Mouse (Mus musculus): ENCODE measurements around the gene Srxn1. TPM values are rescaled to one million over a fixed set of nuclear protein-coding genes. Genes with fewer than 3 reads are reported as not detected.

The Srxn1 gene
- total and polyA plus RNA-seq, 2 experiments from 2014 or later = 24.5 to 24.8 TPM

DNA sequence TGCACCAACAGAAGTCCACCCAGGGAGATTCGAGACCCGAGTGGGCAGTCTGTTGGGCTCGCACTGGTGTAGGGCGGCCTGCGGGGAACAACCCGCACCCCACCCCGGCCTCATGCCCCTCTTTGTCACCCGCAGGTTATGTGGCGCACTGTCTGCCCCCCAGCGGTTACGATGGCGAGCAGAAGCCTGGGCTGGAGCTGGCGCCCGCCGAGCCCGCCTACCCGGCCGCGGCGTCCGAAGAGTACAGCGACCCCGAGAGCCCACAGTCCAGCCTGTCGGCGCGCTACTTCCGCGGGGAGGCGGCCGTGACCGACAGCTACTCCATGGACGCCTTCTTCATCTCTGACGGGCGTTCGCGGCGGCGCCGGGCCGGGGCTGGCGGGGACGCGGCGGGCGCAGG is 12.4 kb upstream of the Srxn1 start:
- H3K4me1 ChIP-seq (ENCODE audit: insufficient read depth, low read length) = peaks cover 3% of the 10 kb centered on the region; the same call in 1 of the 2 replicates
- WGBS = 8% methylated on average over 40 of the region's 45 CpGs
- H3K27ac ChIP-seq (ENCODE audit: low read depth, low read length) = no peak overlapping the region
- peak overlapping the region; percentile 43 for H3K4me2 ChIP-seq (ENCODE audit: low read depth, low read length, poor library complexity, severe bottlenecking)
- no peak for DNase-seq (ENCODE audit: low spot score)
- H3K9ac ChIP-seq (replicated peaks; ENCODE audit: low read length, poor library complexity, severe bottlenecking) = no peak overlapping the region; the same call in 1 of the 2 replicates
- peak; percentile 5; the same call in 1 of the 2 replicates for ATAC-seq (ENCODE audit: low FRiP score)
- H3K4me3 ChIP-seq (ENCODE audit: low read depth, low read length) = peak overlapping the region; percentile 33; the same call in 1 of the 2 replicates
- H3K36me3 ChIP-seq (ENCODE audit: insufficient read depth, low read length) = no peaks in the 10 kb centered on the region
- peak; percentile 36 for TF ChIP-seq CTCF (IDR thresholded peaks at IDR 0.05)
- no peaks in the 10 kb centered on the region for H3K27me3 ChIP-seq (ENCODE audit: insufficient read depth, low read length)
- no peaks in the 10 kb centered on the region for H3K9me3 ChIP-seq (ENCODE audit: low read length)

GRCm38 (mm10) chr2:152093356-152093792 is 11.9 kb upstream of the Srxn1 start:
- peak overlapping the region; percentile 33 for H3K4me3 ChIP-seq (ENCODE audit: low read depth, low read length)
- no peak for TF ChIP-seq CTCF (IDR thresholded peaks at IDR 0.05)
- WGBS = 2% methylated on average over 50 of the region's 60 CpGs
- H3K9ac ChIP-seq (replicated peaks; ENCODE audit: low read length, poor library complexity, severe bottlenecking) = no peak overlapping the region; the same call in 1 of the 2 replicates
- no peak for DNase-seq (ENCODE audit: low spot score)
- peak; percentile 45 for ATAC-seq (ENCODE audit: low FRiP score)
- H3K4me1 ChIP-seq (ENCODE audit: insufficient read depth, low read length) = peaks cover 3% of the 10 kb centered on the region; the same call in 1 of the 2 replicates
- H3K27me3 ChIP-seq (ENCODE audit: insufficient read depth, low read length) = no peaks in the 10 kb centered on the region
- no peaks in the 10 kb centered on the region for H3K36me3 ChIP-seq (ENCODE audit: insufficient read depth, low read length)
- no peaks in the 10 kb centered on the region for H3K9me3 ChIP-seq (ENCODE audit: low read length)
- H3K4me2 ChIP-seq (ENCODE audit: low read depth, low read length, poor library complexity, severe bottlenecking) = peak overlapping the region; percentile 43
- H3K27ac ChIP-seq (ENCODE audit: low read depth, low read length) = 0 out of 2 replicates have a peak overlapping the region, but pooled peaks have one; percentile 26

- no peak for DNase-seq (ENCODE audit: low spot score)
- H3K27me3 ChIP-seq (ENCODE audit: insufficient read depth, low read length) = no peaks in the 10 kb centered on the region
- H3K9ac ChIP-seq (replicated peaks; ENCODE audit: low read length, poor library complexity, severe bottlenecking) = no peak overlapping the region
- H3K27ac ChIP-seq (ENCODE audit: low read depth, low read length) = no peak overlapping the region
- H3K9me3 ChIP-seq (ENCODE audit: low read length) = no peaks in the 10 kb centered on the region
- no peak for ATAC-seq (ENCODE audit: low FRiP score)
- no peak for TF ChIP-seq CTCF (IDR thresholded peaks at IDR 0.05)
- 16% methylated on average over 29 of the region's 29 CpGs for WGBS
- H3K4me1 ChIP-seq (ENCODE audit: insufficient read depth, low read length) = peaks cover 3% of the 10 kb centered on the region; the same call in 1 of the 2 replicates
- H3K4me3 ChIP-seq (ENCODE audit: low read depth, low read length) = no peak overlapping the region
- peak overlapping the region; percentile 12; the same call in 1 of the 2 replicates for H3K4me2 ChIP-seq (ENCODE audit: low read depth, low read length, poor library complexity, severe bottlenecking)
- no peaks in the 10 kb centered on the region for H3K36me3 ChIP-seq (ENCODE audit: insufficient read depth, low read length)
Observed at GRCm38 (mm10) chr2:152094856-152095545, 10.3 kb upstream of the Srxn1 start.

DNA sequence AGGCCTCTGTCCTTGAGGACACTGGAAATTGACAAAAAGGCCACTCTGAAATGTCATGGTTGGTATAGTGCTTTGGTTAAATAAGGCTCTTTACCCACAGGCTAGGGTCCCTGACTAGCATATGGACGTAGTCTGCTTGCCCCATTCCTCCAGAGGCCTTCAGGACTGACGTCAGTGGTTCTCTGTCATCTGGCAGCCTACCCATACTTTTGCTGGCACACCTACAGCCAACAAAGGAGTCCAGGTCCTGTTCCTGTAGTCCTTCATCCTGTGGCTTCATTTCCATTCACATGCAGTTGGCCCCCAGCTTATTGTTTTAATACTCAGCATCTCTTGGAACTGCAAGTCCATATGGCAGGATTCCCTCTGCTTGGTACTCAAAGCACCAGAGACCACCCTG is 8.4 kb upstream of the Srxn1 start:
- peaks cover 3% of the 10 kb centered on the region; the same call in 1 of the 2 replicates for H3K4me1 ChIP-seq (ENCODE audit: insufficient read depth, low read length)
- H3K4me3 ChIP-seq (ENCODE audit: low read depth, low read length) = no peak overlapping the region
- no peaks in the 10 kb centered on the region for H3K9me3 ChIP-seq (ENCODE audit: low read length)
- ATAC-seq (ENCODE audit: low FRiP score) = no peak
- TF ChIP-seq CTCF (IDR thresholded peaks at IDR 0.05) = no peak
- H3K4me2 ChIP-seq (ENCODE audit: low read depth, low read length, poor library complexity, severe bottlenecking) = no peak overlapping the region
- no peaks in the 10 kb centered on the region for H3K36me3 ChIP-seq (ENCODE audit: insufficient read depth, low read length)
- no peak overlapping the region for H3K9ac ChIP-seq (replicated peaks; ENCODE audit: low read length, poor library complexity, severe bottlenecking)
- no peak overlapping the region for H3K27ac ChIP-seq (ENCODE audit: low read depth, low read length)
- DNase-seq (ENCODE audit: low spot score) = no peak
- H3K27me3 ChIP-seq (ENCODE audit: insufficient read depth, low read length) = no peaks in the 10 kb centered on the region
- WGBS = 42% methylated on average over 2 of the region's 2 CpGs

DNA sequence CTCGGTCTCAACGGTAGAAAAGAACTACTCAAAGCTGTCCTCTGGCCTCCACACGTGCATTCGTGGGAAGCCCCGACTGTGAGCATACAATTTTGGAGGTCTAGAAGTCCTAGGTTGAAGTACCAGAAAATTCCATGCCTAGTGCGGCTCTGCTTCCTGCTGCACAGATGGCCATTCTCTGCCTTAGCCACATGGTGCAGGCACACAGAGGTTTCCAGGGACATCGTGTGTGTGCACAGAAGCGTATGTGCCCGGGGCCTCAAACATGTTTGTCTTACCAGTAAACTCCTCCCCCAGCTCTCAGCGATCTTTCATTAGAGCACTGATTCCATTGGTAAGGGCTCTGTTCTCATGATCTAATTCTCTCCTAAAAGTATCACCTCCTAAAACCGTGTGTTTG is 7.4 kb upstream of the Srxn1 start:
- no peak overlapping the region for H3K9ac ChIP-seq (replicated peaks; ENCODE audit: low read length, poor library complexity, severe bottlenecking)
- TF ChIP-seq CTCF (IDR thresholded peaks at IDR 0.05) = no peak
- no peaks in the 10 kb centered on the region for H3K27me3 ChIP-seq (ENCODE audit: insufficient read depth, low read length)
- peaks cover 3% of the 10 kb centered on the region; the same call in 1 of the 2 replicates for H3K4me1 ChIP-seq (ENCODE audit: insufficient read depth, low read length)
- WGBS = 67% methylated on average over 11 of the region's 11 CpGs
- H3K9me3 ChIP-seq (ENCODE audit: low read length) = no peaks in the 10 kb centered on the region
- DNase-seq (ENCODE audit: low spot score) (no peak), ATAC-seq (ENCODE audit: low FRiP score) (no peak)
- H3K4me3 ChIP-seq (ENCODE audit: low read depth, low read length) = no peak overlapping the region
- no peak overlapping the region for H3K27ac ChIP-seq (ENCODE audit: low read depth, low read length)
- H3K4me2 ChIP-seq (ENCODE audit: low read depth, low read length, poor library complexity, severe bottlenecking) = no peak overlapping the region
- H3K36me3 ChIP-seq (ENCODE audit: insufficient read depth, low read length) = no peaks in the 10 kb centered on the region

DNA sequence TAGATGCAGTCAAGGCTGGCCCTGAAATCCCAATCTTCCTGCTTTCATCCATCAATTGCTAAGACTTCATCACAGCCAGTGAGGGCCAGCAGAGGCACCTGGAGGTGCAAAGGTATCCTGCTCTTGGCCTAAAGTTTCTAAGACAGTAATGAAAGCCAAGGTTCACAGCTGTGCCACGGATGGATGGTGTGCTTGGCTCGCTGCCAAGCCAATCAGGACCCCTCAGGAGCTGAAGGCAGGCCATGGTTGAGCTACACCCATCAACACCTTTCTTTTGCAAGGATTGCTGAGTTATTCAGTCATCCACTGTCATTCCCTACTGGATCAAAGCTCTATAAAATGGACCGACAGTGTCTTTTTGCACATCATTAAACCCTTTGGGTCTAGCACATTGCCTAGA is 5.8 kb upstream of the Srxn1 start:
- no peak for DNase-seq (ENCODE audit: low spot score)
- ATAC-seq (ENCODE audit: low FRiP score) = no peak
- no peaks in the 10 kb centered on the region for H3K36me3 ChIP-seq (ENCODE audit: insufficient read depth, low read length)
- no peak for TF ChIP-seq CTCF (IDR thresholded peaks at IDR 0.05)
- H3K9me3 ChIP-seq (ENCODE audit: low read length) = no peaks in the 10 kb centered on the region
- H3K27ac ChIP-seq (ENCODE audit: low read depth, low read length) = no peak overlapping the region
- no peak overlapping the region for H3K4me3 ChIP-seq (ENCODE audit: low read depth, low read length)
- no peaks in the 10 kb centered on the region for H3K27me3 ChIP-seq (ENCODE audit: insufficient read depth, low read length)
- no peak overlapping the region for H3K4me2 ChIP-seq (ENCODE audit: low read depth, low read length, poor library complexity, severe bottlenecking)
- peaks cover 3% of the 10 kb centered on the region; the same call in 1 of the 2 replicates for H3K4me1 ChIP-seq (ENCODE audit: insufficient read depth, low read length)
- H3K9ac ChIP-seq (replicated peaks; ENCODE audit: low read length, poor library complexity, severe bottlenecking) = no peak overlapping the region
- WGBS = 61% methylated on average over 3 of the region's 3 CpGs

Data from midbrain, postnatal 0 days (tissue).